Mouse (Mus musculus): ENCODE data around the gene Ccl2.

Ccl2 gene

DNA sequence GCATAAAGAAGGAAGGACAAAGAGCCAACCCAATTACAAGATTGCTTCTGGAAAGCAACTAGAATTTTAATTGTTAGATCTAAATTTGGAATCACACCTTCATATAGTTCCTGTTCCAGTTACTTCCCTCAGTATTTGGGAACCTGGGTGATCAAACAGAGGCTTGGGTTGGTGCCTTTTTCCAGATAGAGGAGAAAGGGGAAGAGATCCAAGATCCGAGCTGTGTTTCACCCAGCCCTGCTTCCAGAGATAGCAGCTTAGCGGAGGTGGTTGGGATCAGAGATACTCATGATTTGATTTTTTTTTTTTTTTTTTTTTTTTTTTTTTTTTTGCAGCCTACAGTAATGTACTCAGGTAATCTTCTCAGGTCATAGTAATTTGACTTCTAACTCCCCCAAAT, 486 bp downstream of the Ccl2 start:
- no peak for DNase-seq (ENCODE audit: low spot score in 2 of 2)

DNA sequence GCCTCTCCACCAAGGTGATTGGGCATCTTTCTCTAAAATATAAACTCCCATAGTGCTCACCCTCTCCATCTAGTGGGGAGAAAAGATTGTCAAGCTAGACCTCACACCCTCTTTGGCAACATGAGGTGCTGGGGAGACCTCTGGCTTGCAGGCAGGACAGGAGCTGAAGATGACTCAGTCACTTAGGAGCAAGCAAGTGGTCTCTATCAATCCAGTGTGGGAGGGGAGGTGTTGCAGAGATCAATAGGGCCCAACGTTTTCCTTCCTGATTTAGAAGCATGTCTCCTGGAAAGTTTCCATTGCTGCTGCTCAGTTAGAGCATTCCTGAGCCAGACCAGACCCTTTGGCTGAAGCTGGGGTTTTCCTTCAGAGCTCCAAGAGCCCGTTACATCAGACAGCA, 3.2 kb downstream of the Ccl2 start, which contains the start of gene Gm17268:
Gene Gm17268, minus strand, starts transcription at position 28 of the 400 bp plus-strand sequence.
- no peak for DNase-seq (ENCODE audit: low spot score in 2 of 2)

DNA sequence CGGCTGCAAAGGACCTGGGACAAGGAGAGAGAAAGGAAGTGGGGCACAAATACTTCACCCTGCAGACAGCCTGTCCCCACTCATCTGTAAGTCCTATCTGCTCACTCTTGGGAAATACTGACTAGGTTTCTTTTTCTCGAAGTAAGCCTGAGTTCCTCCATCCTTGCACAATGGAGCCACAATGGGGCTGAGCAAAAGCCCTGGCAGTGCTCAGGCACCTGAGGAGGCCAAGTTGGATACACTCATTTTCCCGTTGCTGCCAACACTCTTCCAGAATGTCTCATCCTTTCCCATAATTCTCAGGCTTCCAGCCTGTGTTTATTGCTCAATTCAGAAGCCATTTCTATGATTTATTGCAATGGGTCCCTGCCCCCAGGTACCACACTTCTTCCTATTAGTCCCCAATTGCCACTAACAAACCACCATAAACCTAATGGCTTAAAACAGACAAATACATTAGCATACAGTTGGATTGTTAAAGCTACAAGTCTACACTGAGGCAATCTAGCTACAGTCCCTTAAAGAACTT, 3.8 kb downstream of the Ccl2 start:
- no peak for DNase-seq (ENCODE audit: low spot score in 2 of 2)

DNA sequence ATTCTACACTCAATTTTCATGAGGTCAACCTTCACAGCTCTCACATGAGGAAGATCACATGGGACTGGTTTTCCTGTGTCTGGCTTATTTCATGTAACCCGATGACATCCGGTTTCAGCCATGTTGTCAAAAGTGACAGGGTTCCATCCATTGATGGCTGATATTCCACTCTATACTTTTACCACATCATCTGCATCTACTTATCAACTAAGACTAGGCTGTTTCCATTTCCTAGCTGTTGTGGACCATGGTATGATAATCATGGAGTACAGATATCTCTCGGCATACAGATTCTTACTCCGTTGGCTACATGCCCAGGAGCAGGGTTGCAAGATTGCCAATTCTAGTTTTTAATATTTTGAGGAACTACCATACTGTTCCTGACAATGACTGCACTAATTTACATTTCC, 6.3 kb downstream of the Ccl2 start:
- no peak for DNase-seq (ENCODE audit: low spot score in 2 of 2)

DNA sequence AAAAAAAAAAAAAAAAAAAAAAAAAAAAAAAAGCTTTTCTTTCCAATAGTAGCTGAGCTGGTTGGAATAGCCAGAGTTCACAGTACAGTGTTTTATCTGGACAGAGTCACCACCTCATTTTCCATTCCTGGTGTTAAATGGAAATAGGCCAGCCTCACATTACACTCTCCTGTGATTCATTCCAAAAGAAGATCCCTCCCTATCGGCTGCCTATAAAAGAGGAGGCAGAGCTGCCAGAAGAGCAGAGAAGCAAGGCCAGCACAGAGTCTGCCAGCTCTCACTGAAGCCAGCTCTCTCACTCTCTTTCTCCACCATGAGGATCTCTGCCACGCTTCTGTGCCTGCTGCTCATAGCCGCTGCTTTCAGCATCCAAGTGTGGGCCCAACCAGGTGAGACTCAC, 10.1 kb downstream of the Ccl2 start, which contains the start of gene Ccl7:
Gene Ccl7, plus strand, starts transcription at position 242 of the 400 bp plus-strand sequence.
- DNase-seq (ENCODE audit: low spot score in 2 of 2): no peak

DNA sequence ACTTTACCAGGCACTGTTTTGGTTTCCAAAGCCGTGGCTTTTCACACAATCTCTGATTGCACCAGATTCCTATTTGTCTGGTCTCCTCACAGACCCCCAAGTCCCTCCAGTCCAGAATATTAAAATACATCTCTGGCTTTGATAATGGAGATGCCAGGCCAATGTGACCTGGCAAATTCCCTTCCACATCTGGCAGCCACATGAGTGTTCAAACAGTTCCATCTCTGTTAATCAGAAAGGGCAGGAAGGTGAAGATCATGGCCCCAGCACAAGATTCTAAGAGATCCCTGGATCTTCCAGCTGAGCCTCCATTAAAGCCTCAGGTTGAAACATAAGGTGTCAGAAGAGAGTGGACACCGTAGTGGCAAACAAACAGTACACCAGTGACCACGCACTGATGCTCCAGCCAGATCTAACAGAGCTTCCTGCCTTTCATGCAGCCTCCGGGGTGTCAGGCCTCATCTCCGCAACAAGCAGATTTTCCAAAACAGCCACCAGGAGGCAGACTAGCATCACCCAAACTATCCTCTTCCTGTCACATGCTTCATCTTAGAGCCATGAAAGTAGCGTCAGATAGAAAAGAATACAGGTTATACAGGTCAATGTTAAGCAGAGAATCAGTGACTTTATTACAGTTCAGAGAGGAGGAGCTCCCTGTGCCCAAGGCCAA, 12.5 kb downstream of the Ccl2 start:
- peak in 1 of 2 experiments; percentile 33 for DNase-seq (ENCODE audit: low spot score in 2 of 2)

DNA sequence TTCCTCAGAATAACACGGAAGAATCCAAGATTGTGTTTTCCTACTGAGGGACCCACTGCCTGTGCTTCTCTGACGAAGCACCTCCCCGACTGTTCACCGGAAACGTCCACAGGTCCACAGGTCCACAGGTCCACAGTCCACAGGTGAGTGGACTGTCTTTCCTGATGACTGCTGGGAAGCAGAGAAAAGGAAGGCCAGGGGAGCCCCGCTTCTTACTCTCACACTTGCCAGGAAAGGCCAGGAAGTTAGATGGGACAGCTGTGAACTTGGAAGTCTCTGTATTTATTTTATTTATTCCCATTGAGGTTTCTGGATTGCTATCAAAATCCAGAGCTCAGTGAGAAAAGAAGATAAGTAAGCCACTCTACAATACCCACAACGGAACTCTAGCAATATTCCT, 18.5 kb downstream of the Ccl2 start:
- DNase-seq (ENCODE audit: low spot score in 2 of 2): no peak

DNA sequence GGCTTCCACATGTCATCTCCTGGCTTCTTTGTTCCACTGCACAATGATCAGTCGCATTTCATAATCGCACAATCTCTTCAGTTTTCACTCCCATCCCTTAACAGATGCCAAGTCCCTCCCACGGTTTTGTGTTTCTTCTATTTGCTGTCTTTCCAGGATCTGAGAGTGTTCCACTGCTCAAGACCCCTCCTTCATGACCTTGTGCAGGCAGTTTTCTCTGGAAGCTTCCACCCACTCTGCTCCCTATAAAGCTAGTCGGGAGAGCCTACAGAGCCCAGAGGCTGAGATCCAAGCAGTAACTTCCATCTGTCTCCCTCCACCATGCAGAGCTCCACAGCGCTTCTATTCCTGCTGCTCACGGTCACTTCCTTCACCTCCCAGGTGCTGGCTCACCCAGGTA, 22.3 kb downstream of the Ccl2 start, which contains the start of gene Ccl11:
Gene Ccl11, plus strand, starts transcription at position 178 of the 400 bp plus-strand sequence.
- no peak for DNase-seq (ENCODE audit: low spot score in 2 of 2)

DNA sequence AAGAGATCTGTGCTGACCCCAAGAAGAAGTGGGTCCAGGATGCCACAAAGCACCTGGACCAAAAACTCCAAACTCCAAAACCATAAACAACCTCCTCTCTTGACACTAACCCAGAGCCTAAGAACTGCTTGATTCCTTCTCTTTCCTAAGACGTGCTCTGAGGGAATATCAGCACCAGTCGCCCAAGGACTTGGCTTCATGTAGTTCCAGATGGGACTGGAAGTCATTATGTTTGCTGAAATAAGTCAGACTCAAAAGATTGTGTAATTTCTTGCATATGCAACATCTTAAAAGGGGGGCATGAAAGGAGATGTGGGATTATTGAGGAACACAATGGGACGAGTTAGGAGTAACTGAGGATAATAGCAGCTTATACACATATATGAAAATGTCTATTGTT, 26.9 kb downstream of the Ccl2 start:
- no peak for DNase-seq (ENCODE audit: low spot score in 2 of 2)

DNA sequence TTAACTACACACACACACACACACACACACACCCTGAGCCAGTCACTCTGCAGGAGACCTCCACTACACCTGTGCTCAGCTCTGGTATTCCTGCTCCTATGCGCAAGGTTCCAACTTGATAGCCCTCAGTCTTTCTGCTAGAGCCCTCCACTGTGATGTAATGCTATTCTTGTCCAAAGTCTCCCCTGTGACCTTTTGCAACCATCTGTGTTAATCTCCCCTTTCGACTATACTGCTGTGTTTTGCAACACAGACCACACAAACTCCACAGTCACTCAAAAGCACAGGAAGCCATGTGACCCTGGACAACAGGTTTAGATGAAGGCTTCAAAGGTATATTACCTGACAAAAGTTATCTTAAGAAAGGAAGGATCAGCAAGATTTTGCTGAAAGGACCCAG, 28.1 kb downstream of the Ccl2 start:
- no peak for DNase-seq (ENCODE audit: low spot score in 2 of 2)

DNA sequence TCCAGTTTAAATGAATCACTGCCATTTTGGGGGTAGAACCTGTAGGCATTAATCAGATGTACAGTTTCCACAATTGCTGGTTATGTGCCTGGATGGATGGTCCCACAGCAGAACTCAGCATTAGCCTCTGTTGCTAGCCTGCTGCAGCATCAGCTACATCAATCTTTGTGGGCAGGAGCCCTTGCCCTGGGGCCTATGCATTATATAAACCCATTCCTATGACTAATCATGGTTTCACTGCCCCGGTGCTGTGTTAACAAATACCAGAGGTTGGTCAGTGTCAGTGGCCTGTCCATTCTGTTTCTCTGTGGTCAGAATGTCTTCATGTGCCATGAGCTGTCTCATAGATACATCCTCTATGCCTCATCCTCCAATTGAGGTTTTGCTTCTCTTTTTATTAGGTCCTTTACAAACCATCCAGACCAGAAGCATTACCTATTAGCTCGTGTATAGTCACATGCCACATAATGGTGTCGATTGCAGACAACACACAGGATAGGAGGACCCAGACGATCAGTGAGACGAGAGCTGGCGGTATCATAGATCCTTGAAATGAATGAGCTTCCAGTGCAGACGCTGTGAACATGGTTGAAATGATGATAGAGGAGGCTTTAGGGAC, 31.7 kb downstream of the Ccl2 start:
- no peak for DNase-seq (ENCODE audit: low spot score in 2 of 2)

DNA sequence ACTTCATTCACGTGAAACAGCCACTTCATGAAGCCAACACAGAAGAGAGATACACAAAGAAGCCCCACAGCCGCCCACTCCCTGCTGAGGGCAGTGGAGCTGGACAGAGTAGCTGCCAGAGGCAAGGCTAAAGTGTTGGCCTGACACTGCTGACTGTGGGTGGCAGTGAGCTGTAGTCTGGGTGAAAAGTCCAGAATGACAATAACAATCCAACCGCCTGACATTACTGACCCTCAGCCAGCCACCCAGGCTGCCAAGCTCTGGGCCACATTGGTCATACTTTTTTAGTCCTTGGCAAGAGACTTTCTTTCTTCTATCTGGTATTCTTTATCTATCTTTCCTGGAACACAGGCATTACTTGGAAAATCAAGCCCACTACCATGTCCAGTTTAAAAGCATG, 35.7 kb downstream of the Ccl2 start:
- DNase-seq (ENCODE audit: low spot score in 2 of 2): no peak

DNA sequence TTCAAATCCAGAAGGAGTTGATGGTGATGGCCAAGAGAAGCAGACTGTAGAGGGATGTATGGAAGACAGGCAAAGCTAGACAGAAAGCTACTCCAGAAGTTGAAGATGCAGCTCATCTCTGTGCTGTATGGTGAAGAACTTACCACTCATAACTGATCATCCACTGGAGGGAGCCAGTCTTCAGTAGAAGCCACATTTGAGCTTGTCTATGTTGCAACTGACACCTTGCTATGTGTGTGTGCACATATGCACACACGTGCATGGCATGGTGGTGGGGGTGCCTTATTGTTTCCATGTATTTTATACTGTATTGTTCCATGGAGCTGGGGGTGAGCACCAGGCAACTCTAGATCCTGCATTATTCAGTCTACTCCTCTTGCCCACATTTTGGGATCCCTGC, 37.0 kb downstream of the Ccl2 start:
- DNase-seq (ENCODE audit: low spot score in 2 of 2): no peak

DNA sequence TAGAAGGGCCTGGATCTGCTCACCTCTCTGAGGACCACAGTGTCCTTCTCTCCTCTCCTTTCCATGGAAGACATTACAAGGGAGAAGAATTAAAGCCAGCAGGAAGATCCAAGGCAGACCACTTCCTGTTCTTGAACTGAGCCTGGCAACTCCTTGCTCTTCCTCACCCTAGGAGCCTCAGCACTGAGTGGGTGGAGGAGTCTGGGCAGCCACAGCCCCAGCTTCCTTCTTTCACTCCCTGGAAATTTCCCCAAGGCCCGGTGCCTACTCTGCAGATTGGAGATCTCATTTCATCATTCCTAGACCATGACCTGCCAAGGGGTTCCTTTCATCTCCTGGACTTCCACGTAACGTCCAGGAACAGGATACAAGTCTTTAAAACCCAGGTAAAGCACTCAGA, 37.6 kb downstream of the Ccl2 start:
- DNase-seq (ENCODE audit: low spot score in 2 of 2): no peak

DNA sequence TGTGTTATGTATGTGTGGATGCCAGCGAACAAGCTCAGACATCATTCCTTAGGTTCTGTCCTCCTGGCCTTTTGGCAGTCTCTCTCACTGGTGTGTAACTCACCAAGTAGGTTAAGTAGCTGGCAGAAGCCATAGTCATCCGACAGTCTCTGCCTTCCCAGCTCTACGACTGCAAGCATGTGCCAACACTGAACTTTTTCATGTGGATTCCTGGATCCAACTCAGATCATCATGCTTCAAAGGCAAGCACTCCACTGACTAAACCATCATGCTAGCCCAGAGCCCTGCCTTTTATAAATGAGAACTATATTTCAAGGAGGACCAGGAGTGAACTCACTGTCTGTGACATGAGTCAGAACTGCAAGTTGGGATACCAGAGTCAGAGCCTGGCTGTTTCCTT, 38.3 kb downstream of the Ccl2 start:
- no peak for DNase-seq (ENCODE audit: low spot score in 2 of 2)

DNA sequence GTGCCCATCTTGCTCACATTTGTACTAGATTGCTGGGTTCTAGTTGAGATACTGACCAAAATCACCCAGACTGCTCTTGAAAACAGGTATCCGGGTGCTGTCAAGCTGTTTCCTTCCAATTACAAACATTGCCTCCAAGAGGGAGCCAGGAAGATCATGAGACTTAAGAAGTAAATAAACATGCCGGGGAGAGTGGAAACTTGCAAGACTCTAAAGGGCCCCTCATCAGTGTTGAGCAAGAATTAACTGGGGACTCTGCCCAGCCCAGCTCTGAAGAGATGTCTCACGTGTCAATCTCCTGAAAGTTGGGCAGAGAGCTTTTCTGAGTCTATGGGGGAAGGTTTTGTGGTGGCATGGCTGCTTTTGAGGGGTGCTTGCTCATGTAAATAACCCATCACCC, 41.7 kb downstream of the Ccl2 start:
- DNase-seq (ENCODE audit: low spot score in 2 of 2): no peak

DNA sequence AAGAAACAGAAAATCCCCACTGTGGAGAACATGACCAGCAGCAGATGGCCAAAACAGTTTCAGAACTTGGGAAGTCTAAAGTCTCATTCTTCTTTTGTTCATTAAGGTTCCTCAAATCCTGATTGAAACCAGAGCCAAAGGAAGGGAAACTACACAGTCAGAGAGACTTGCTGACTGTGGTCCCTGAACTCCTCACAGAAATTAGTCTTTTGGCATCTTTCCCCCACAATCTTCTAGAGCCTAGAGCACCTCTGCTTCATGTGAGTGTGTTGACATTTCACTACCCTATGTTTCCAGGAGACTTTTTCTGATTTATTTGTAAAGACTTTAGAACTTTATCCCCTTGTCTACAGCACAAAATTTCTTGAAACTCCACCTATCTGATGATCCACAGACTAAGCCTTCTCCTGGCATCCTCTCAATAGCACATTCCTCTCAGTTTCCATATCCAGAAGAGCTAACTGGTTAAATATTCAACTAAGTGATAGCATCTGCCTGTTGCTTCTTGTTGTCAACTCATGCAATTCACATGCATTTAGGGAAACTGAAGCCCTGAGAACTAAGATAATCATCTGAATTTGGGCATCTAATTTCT, 42.9 kb downstream of the Ccl2 start:
- DNase-seq (ENCODE audit: low spot score in 2 of 2): no peak

DNA sequence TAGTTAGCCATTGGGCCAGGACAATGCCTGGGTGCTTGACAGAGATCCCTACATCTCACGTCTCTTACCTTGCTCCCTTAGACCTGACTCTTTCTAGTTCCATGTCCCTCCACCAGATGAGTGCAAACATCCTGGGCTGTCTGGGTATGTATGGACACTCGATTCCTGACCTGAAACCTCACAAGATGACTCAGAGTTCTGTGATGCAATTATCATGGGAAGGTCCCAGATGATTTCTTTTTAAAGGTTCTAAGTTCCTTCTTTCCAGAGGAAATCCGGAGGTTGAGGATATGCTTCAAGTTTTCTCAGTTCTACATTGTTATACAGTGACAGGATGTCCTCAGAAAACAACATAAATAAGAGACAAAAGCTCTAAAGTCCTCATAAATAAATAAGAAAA, 45.5 kb downstream of the Ccl2 start:
- no peak for DNase-seq (ENCODE audit: low spot score in 2 of 2)

DNA sequence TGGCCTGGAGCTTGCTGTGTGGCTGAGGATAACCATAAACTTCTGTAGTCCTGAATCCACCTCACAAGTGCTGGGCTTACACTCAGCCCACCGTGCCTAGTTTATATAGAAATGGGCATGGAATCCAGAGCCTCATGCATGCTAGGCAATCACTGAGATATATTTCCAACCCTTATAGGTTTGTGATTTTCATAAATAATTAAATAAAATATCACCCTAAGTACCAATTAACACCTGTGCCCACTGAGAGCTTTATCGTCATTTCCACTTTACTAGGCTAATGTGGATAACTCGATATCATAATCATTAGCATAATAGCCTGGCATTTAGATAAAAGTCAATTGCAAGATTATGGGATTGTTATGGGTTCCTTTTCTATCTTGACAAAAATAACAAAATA, 49.0 kb downstream of the Ccl2 start:
- no peak for DNase-seq (ENCODE audit: low spot score in 2 of 2)
